Mouse (Mus musculus) hindbrain, embryonic 16.5 days (tissue): ENCODE measurements at regions not wholly inside any gene's neighbourhood (a gene's known extent, or its start where the extent isn't known, plus 50 kb on each side); places are given as distances from the start of the nearest gene placed in this dataset.

Source experiments
- ATAC-seq: fragments of 200-750 bp; cut with Nextera tagmentation; 2 replicates; pipeline ENCODE4 v1.8.0; 2017; ENCODE audit warnings: moderate TSS enrichment, moderate library complexity
- H3K27ac ChIP-seq: fragments of 300-500 bp; sonication (generic); 2 replicates; pipeline ENCODE4 v1.5.1; 2014; ENCODE audit warnings: low read depth, mild to moderate bottlenecking, control low read depth, low read length, moderate library complexity
- H3K27me3 ChIP-seq: fragments of 300-500 bp; sonication (generic); replicated peaks from 2 replicates; pipeline ENCODE4 v1.6.1; 2014; ENCODE audit warnings: low read length; ENCODE audit not compliant: control insufficient read depth, insufficient read depth
- H3K36me3 ChIP-seq: fragments of 300-500 bp; sonication (generic); 2 replicates; pipeline ENCODE4 v1.6.1; 2014; ENCODE audit warnings: mild to moderate bottlenecking, low read length, moderate library complexity, mixed read lengths; ENCODE audit not compliant: control insufficient read depth, insufficient read depth
- H3K4me1 ChIP-seq: fragments of 300-500 bp; sonication (generic); 2 replicates; pipeline ENCODE4 v1.6.1; 2014; ENCODE audit warnings: low read depth, low read length; ENCODE audit not compliant: control insufficient read depth, insufficient read depth
- H3K4me2 ChIP-seq: fragments of 300-500 bp; sonication (generic); 2 replicates; pipeline ENCODE4 v1.6.1; 2014; ENCODE audit warnings: mild to moderate bottlenecking, low read length, control low read depth, moderate library complexity
- H3K4me3 ChIP-seq: fragments of 300-500 bp; sonication (generic); 2 replicates; pipeline ENCODE4 v1.5.1; 2014; ENCODE audit warnings: mild to moderate bottlenecking, low read length, control low read depth, moderate library complexity
- H3K9ac ChIP-seq: fragments of 300-500 bp; sonication (generic); 2 replicates; pipeline ENCODE4 v1.6.1; 2014; ENCODE audit warnings: low read depth, mild to moderate bottlenecking, control low read depth, low read length, moderate library complexity
- H3K9me3 ChIP-seq: fragments of 300-500 bp; sonication (generic); 2 replicates; pipeline ENCODE4 v1.6.1; 2014; ENCODE audit warnings: mild to moderate bottlenecking, low read length, moderate library complexity; ENCODE audit not compliant: control insufficient read depth
- WGBS: fragments of 180-500 bp; shearing (Covaris S2); extraction: QIAGEN DNeasy Blood & Tissue Kit; methylation state at CpG from one replicate; pipeline ENCODE4 v1.1.7; 2014; 5-methylcytosine and 5-hydroxymethylcytosine counted together

DNA sequence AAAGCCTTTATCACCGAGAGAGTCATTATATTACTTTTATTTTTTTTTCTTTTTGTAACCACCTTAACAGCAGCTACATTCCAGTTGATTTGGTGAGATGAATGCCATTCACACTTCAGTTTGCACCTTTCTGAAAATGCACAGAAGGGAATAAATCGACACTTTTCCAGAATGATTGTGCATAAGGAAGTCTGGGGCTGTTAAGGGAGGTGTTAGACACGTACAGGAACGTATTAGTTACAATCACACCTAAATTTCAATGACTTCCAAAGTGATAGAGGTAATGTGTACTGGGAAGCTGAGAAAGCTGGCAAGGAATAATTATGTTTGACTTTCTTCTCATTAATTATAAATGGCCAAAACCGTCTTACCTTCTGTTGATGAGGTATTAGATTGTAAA lies 352.7 kb upstream of the Epha3 start:
- Histone ChIP-seq H3K9me3 (no peaks in the 10 kb centered on the region), H3K27ac (no peak overlapping the region), H3K4me3 (no peak overlapping the region), H3K27me3 (no peaks in the 10 kb centered on the region), H3K4me2 (no peak overlapping the region), H3K9ac (no peak overlapping the region), H3K4me1 (no peaks in the 10 kb centered on the region), H3K36me3 (no peaks in the 10 kb centered on the region)
- 89% methylated on average over 5 of the region's 5 CpGs for WGBS
- ATAC-seq, result no peak

DNA sequence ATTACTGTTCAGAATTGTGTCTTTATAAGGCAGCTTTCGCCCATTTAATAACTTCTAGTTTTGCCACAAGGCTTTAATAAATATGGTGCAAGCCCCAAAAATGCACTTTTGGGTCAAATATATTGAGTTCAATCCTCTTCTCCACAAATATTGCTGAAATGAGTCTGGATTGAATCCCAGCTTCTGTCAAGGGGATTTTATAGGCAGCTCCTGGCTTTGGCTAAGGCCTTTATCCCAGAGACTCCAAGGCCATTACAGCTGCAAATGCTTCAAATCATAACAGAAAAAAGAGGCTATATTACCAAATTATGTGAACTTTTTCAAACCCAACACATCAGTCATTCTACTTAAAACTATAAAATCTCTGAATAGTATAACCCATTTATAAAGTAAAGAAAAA lies 347.9 kb upstream of the Epha3 start:
- WGBS, result 84% methylated on average over 1 of the region's 1 CpGs
- Histone ChIP-seq H3K4me1 (no peaks in the 10 kb centered on the region), H3K4me2 (no peak overlapping the region), H3K27ac (no peak overlapping the region), H3K9me3 (no peaks in the 10 kb centered on the region), H3K4me3 (no peak overlapping the region), H3K27me3 (no peaks in the 10 kb centered on the region), H3K36me3 (no peaks in the 10 kb centered on the region), H3K9ac (no peak overlapping the region)
- ATAC-seq, result no peak

DNA sequence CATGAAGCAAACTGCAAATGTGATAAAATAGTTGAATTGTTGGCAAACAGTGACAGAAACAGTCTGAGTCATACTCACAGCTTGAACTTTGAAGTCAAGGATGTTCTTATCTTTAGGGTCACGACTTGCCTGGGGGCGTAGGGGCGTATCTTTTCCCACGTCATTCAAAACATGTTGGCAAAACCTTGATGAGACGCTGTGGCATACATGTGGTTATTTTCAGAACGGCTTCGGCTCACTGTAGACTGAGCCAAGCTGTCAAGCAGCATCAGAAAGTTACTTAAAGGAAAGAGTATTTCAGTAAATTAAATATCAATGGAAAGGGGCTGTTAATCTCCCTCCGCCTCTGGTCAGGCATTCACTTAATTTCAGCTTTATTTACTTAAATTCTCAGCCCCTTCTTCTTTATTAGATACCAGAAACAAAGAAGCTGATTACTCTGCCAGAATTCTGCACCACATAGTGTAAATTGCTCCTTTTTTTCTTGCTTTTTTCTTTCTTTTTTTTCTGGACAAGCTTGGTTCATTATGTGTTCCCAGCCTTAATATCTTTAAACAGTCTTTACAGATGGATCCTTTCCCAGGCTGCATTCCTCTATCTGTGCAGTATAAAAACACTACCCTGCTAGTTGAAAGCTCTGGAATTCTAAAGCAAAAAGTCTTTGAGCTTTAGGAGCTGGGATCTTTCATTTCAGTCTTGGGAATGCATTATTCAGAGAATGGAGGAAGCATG lies 302.9 kb upstream of the Epha3 start:
- Histone ChIP-seq H3K9me3 (no peaks in the 10 kb centered on the region), H3K9ac (no peak overlapping the region), H3K27me3 (no peaks in the 10 kb centered on the region), H3K4me1 (no peaks in the 10 kb centered on the region), H3K4me3 (no peak overlapping the region), H3K4me2 (no peak overlapping the region), H3K36me3 (no peaks in the 10 kb centered on the region), H3K27ac (no peak overlapping the region)
- ATAC-seq, result no peak
- 49% methylated on average over 8 of the region's 8 CpGs for WGBS

DNA sequence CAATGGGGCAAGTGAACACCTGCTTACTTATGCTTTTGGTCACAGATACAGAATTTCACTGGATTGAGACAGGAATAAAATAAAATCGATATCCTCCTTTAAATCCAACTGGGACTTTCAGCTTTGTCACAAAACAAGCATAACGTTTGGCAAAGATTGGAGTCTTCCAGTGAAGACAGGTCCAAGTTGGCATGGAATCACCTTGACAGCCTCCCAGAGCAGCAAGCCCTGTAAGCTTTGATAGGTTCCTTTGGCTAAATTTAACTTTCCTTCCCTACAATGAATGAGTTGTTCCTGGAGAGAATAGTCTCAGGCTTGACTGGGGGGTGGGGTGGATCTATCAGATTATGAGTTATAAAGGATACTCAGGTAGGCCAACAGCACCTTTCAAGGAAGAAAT lies 302.1 kb upstream of the Epha3 start:
- Histone ChIP-seq H3K27me3 (no peaks in the 10 kb centered on the region), H3K4me1 (no peaks in the 10 kb centered on the region), H3K9me3 (no peaks in the 10 kb centered on the region), H3K4me3 (no peak overlapping the region), H3K4me2 (no peak overlapping the region), H3K9ac (no peak overlapping the region), H3K27ac (no peak overlapping the region), H3K36me3 (no peaks in the 10 kb centered on the region)
- no peak for ATAC-seq
- WGBS, result 75% methylated on average over 2 of the region's 2 CpGs

DNA sequence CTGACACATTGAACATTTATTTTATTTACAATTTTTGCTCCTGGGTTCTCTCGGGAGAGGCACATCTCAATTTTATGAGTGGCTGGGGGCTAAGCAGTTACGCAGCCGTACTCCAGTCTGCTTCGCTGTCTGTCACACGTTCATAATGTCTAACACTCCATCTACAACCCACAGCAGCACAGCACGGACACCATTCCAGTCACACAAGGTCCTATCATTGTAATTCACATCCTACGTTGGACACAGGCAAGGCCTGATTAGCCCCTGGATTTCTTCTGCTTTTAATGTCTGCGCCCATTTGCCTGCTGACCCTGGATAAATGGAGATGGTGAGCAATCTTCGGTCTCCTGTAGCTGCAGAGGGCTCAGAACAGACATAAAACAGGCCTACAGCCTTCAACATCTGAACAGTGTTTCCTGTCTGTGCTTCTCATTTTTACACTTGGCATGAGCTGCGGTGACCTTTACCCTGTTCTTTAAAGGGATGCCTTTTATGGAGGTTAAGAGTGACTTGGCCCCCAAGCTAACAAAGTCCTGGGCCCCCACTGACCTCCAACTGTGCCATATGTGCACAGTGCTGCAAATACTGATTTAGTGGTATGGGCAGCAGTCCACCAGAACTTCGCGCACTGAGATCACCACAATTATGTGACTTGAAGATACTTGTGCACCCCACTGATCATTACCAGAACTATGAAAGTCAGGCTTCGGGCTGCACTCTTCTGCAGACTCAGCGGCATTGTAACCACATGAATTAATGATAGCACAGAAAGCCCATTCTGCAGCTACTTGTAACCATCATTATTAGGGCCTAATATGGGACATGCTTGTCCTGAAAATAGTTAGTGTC lies 281.9 kb upstream of the Epha3 start:
- H3K9me3 ChIP-seq, result no peaks in the 10 kb centered on the region
- no peak overlapping the region for H3K4me3 ChIP-seq
- no peak overlapping the region for H3K9ac ChIP-seq
- no peaks in the 10 kb centered on the region for H3K27me3 ChIP-seq
- no peaks in the 10 kb centered on the region for H3K4me1 ChIP-seq
- H3K4me2 ChIP-seq, result no peak overlapping the region
- H3K27ac ChIP-seq, result no peak overlapping the region
- ATAC-seq, result no peak
- H3K36me3 ChIP-seq, result no peaks in the 10 kb centered on the region
- WGBS, result 80% methylated on average over 14 of the region's 14 CpGs
